Mouse (Mus musculus): ENCODE measurements around the gene Bag2. TPM values are rescaled to one million over a fixed set of nuclear protein-coding genes. Genes with fewer than 3 reads are reported as not detected.

Gene Bag2
- polyA plus RNA-seq, 1 experiment, result 17.5 TPM

- no peak overlapping the region for H3K4me3 ChIP-seq (ENCODE audit: insufficient read depth, low read length)
- H3K4me1 ChIP-seq (ENCODE audit: control insufficient read depth, insufficient read depth, low read length), result no peaks in the 10 kb centered on the region
- H3K27ac ChIP-seq (ENCODE audit: insufficient read depth, low read length), result no peak overlapping the region
- no peak for TF ChIP-seq POLR2A (IDR thresholded peaks at IDR 0.05; ENCODE audit: extremely low read depth, insufficient read depth, low read length)
- no peak for TF ChIP-seq CTCF (IDR thresholded peaks at IDR 0.05; ENCODE audit: extremely low read depth, insufficient read depth, low read length)
Measured at GRCm38 (mm10) chr1:33712026-33712425, 45.6 kb downstream of the Bag2 start.

- no peaks in the 10 kb centered on the region for H3K4me1 ChIP-seq (ENCODE audit: control insufficient read depth, insufficient read depth, low read length)
Measured at GRCm38 (mm10) chr1:33709615-33710014, 48.0 kb downstream of the Bag2 start.

GRCm38 (mm10) chr1:33701244-33701643, 56.4 kb downstream of the Bag2 start:
- no peak overlapping the region for H3K27ac ChIP-seq (ENCODE audit: insufficient read depth, low read length)
- no peaks in the 10 kb centered on the region for H3K4me1 ChIP-seq (ENCODE audit: control insufficient read depth, insufficient read depth, low read length)
- TF ChIP-seq CTCF (IDR thresholded peaks at IDR 0.05; ENCODE audit: extremely low read depth, insufficient read depth, low read length) (no peak), POLR2A (IDR thresholded peaks at IDR 0.05; ENCODE audit: extremely low read depth, insufficient read depth, low read length) (no peak)
- H3K4me3 ChIP-seq (ENCODE audit: insufficient read depth, low read length), result no peak overlapping the region

More at GRCm38 (mm10) chr1:33709615-33710014, 48.0 kb downstream of the Bag2 start:
- no peak overlapping the region for H3K4me3 ChIP-seq (ENCODE audit: insufficient read depth, low read length)
- no peak for TF ChIP-seq POLR2A (IDR thresholded peaks at IDR 0.05; ENCODE audit: extremely low read depth, insufficient read depth, low read length)
- TF ChIP-seq CTCF (IDR thresholded peaks at IDR 0.05; ENCODE audit: extremely low read depth, insufficient read depth, low read length), result no peak
- H3K27ac ChIP-seq (ENCODE audit: insufficient read depth, low read length), result no peak overlapping the region

GRCm38 (mm10) chr1:33696016-33696415, 61.6 kb downstream of the Bag2 start:
- Histone ChIP-seq H3K27ac (ENCODE audit: insufficient read depth, low read length) (no peak overlapping the region), H3K4me3 (ENCODE audit: insufficient read depth, low read length) (no peak overlapping the region), H3K4me1 (ENCODE audit: control insufficient read depth, insufficient read depth, low read length) (no peaks in the 10 kb centered on the region)
- TF ChIP-seq CTCF (IDR thresholded peaks at IDR 0.05; ENCODE audit: extremely low read depth, insufficient read depth, low read length) (no peak), POLR2A (IDR thresholded peaks at IDR 0.05; ENCODE audit: extremely low read depth, insufficient read depth, low read length) (no peak)

Other genes starting within 250 kb of the Bag2 start
- gene Prim2, start 88.0 kb downstream of the Bag2 start, polyA plus RNA-seq (2012; rRNA removed), result 8.9 and 9.9 TPM in 2 replicates
- 17.5 and 20.5 TPM in 2 replicates for gene Rab23, start 37.9 kb downstream of the Bag2 start, polyA plus RNA-seq (2012; rRNA removed)
- gene Zfp451, start 56.8 kb upstream of the Bag2 start, polyA plus RNA-seq (2012; rRNA removed), result 24.5 and 25.2 TPM in 2 replicates
- gene Bend6, start 150.0 kb upstream of the Bag2 start, polyA plus RNA-seq (2012; rRNA removed), result 146 and 157 TPM in 2 replicates
- 88.5 TPM in 2 replicates for gene Dst, start 150.4 kb upstream of the Bag2 start, polyA plus RNA-seq (2012; rRNA removed)